Comparison of ENCODE assay signal across 17 mouse cellular contexts in the genomic region with DNA sequence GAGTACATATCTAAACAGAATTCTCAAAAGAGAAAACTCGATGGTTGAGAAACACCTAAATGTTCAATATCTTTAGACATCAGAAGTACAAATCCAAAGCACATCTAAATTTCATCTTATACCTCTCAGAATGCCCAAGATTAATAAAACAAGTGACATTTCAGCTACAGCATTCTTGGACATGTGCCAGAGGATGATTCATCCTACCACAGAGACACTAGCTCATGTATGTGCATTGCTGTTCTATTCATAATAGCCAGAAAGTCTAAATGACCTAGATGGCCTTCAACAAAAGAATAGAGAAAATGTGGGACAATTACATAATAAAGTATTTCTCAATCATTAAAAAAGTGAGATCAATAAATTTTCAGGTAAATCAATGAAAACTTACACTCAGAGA.
"Had no signal": no experiment of that assay in that cellular context is flagged by ENCODE, and none has a peak within 500 bp of the region (broad histone marks: within the 10 kb centered on the region; RNA-seq: fewer than 3 reads in every experiment).

No protein-coding gene starts in this region.

- H3K27me3 ChIP-seq: limb, embryonic 12.5 days; neural tube, embryonic 12.5 days; stomach, embryonic 15.5 days had no signal

- H3K9ac ChIP-seq: limb, embryonic 12.5 days; liver, embryonic 14.5 days; neural tube, embryonic 12.5 days; stomach, embryonic 15.5 days had no signal

- DNase-seq: kidney, adult 8-10 months; kidney, postnatal 25 days; liver; lung, adult 18-20 months; lung, postnatal 4 days; midbrain, embryonic 14.5 days; right cerebral cortex, postnatal 25 days; thymus, adult 2 months; thymus, postnatal 36 days had no signal

- H3K9me3 ChIP-seq: stomach, embryonic 15.5 days had no signal

- ATAC-seq: lung, postnatal 0 days had no signal

- H3K4me2 ChIP-seq: limb, embryonic 12.5 days; neural tube, embryonic 12.5 days; stomach, embryonic 15.5 days had no signal

- H3K27ac ChIP-seq: left cerebral cortex, adult 2 months; limb, embryonic 12.5 days; liver, embryonic 14.5 days; midbrain, embryonic 10.5 days; neural tube, embryonic 12.5 days; stomach, embryonic 15.5 days had no signal

- H3K4me1 ChIP-seq: limb, embryonic 12.5 days; midbrain, embryonic 10.5 days; neural tube, embryonic 12.5 days; stomach, embryonic 15.5 days had no signal

- H3K36me3 ChIP-seq: limb, embryonic 12.5 days; midbrain, embryonic 10.5 days; neural tube, embryonic 12.5 days; stomach, embryonic 15.5 days had no signal

- H3K4me3 ChIP-seq: left cerebral cortex, adult 2 months; limb, embryonic 12.5 days; midbrain, embryonic 10.5 days; myocyte; neural tube, embryonic 12.5 days; stomach, embryonic 15.5 days had no signal
